Mouse (Mus musculus) cerebellum, adult 2 months (tissue): ENCODE measurements at regions not wholly inside any gene's neighbourhood (a gene's known extent, or its start where the extent isn't known, plus 50 kb on each side); places are given as distances from the start of the nearest gene placed in this dataset.

Experiments used
- CTCF ChIP-seq: fragments of 200-500 bp; IDR thresholded peaks from 2 replicates; pipeline ENCODE4 v1.5.1; 2011; ENCODE audit warnings: low read depth, mild to moderate bottlenecking, control low read depth, low read length, moderate library complexity, borderline replicate concordance; ENCODE audit not compliant: insufficient read depth
- POLR2A ChIP-seq: fragments of 200-500 bp; IDR thresholded peaks from 2 replicates; pipeline ENCODE4 v1.6.1; 2011; ENCODE audit warnings: low read length, control low read depth, borderline replicate concordance; ENCODE audit not compliant: insufficient read depth

DNA sequence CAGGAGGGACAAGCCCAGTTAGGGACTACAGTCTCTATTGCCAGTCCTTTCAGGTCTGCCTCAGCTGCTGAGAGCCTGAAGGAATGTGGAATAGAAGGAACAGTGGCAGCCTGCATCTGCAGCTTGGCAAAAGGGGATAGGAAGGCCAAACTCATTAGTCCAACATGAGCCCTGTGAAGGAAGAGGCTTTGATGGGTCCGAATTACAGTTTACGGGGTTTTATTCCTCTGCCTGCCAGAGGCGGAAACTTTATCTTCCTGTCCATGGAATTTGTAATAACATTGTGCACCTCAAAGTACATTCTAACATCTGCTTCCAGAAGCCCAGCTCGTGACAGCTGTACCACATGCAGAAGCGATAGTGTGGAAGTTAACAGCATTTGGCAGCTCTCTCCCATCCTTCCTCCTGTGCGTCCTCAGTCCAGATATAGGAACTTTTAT lies 530.9 kb downstream of the Ptprc start:
- TF ChIP-seq CTCF (no peak), POLR2A (no peak)
